Comparison of ENCODE assay signal across 9 mouse cellular contexts in the genomic region with DNA sequence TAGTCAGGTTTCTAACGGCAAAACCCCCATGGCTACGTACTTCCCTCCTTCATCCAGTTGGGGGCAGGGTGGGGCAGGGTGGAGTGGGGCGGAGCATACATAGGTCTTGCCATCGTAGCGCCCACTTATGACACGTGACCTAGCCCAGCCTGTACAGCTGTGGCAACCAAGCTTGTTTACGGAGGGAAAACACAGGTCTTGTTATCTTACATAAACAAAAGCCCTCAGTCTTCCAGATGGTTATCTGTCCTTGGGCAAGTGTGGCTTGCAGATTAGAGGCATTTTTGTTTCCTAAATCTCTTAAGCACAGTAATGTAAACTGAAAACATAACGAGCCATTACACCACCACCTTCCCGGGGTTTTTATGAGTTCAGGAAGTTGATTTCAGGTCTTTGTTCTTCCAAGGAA. TPM values are rescaled to one million over a fixed set of nuclear protein-coding genes. Genes with fewer than 3 reads are reported as not detected.
DNase-seq lines count a peak whose midpoint lies in the region; ATAC-seq and TF ChIP-seq lines count a peak whose summit lies in the region.
"Had no signal": no experiment of that assay in that cellular context is flagged by ENCODE, and none has a peak within 500 bp of the region (broad histone marks: within the 10 kb centered on the region; RNA-seq: fewer than 3 reads in every experiment).

No protein-coding gene starts in this region.

- DNase-seq in B cell, adult 2 months = peak; percentile 82 to 85
- peak; percentile 99 for DNase-seq in MEL (ENCODE audit: low read depth, low spot score)
- peak; percentile 82 for DNase-seq in thymus, postnatal 4 days
- DNase-seq in left cerebral cortex, adult 11 months (ENCODE audit: low spot score) = no peak
- no peak for DNase-seq in hindbrain, embryonic 10.5 days (ENCODE audit: low spot score)

- H3K4me3 ChIP-seq in MEL (ENCODE audit: control insufficient read depth in 1 of 2, insufficient read depth in 1 of 2, low read depth in 2 of 2, low read length in 2 of 2) = peak overlapping the region; percentile 42 to 58
- H3K4me3 ChIP-seq in hindbrain, embryonic 10.5 days = no peak overlapping the region
- no peak overlapping the region for H3K4me3 ChIP-seq in kidney, embryonic 16.5 days (ENCODE audit: low read length)

- peak overlapping the region; percentile 20 for H3K27ac ChIP-seq in MEL (ENCODE audit: control insufficient read depth, low read depth, low read length)
- no peak overlapping the region for H3K27ac ChIP-seq in hindbrain, embryonic 10.5 days
- no peak overlapping the region for H3K27ac ChIP-seq in kidney, embryonic 16.5 days (ENCODE audit: low read length)

- peak; percentile 43 to 65 (median 60) for TF ChIP-seq CTCF in MEL (IDR thresholded peaks at IDR 0.05 in 2 of 3, conservative IDR thresholded peaks at IDR 0.05 in 1 of 3; ENCODE audit: control insufficient read depth in 1 of 3, insufficient read depth in 1 of 3, low read depth in 2 of 3, low read length in 3 of 3, poor library complexity in 1 of 3, severe bottlenecking in 1 of 3)

- peaks cover 2 to 13% of the 10 kb centered on the region in 2 experiments; a peak in 2 of 4 replicates for H3K4me1 ChIP-seq in MEL (ENCODE audit: control insufficient read depth in 1 of 2, insufficient read depth in 2 of 2, low read length in 2 of 2)
- H3K4me1 ChIP-seq in hindbrain, embryonic 10.5 days (replicated peaks) = no peaks in the 10 kb centered on the region
- peaks cover 8% of the 10 kb centered on the region; the same call in 1 of the 2 replicates for H3K4me1 ChIP-seq in kidney, embryonic 16.5 days (ENCODE audit: insufficient read depth, low read length)

- H3K36me3 ChIP-seq in MEL (ENCODE audit: control insufficient read depth in 1 of 2, insufficient read depth in 2 of 2, low read length in 2 of 2) = peaks cover 0 to 6% of the 10 kb centered on the region in 2 experiments; a peak in 1 of 4 replicates
- H3K36me3 ChIP-seq in hindbrain, embryonic 10.5 days = no peaks in the 10 kb centered on the region
- no peaks in the 10 kb centered on the region for H3K36me3 ChIP-seq in kidney, embryonic 16.5 days (ENCODE audit: insufficient read depth, low read length)

- ATAC-seq in inflammation-experienced regulatory T-cells, adult 6 months = peak; percentile 87
- ATAC-seq in megakaryocyte, adult 5-6 weeks (ENCODE audit: poor library complexity, severe bottlenecking) = peak; percentile 99
- no peak for ATAC-seq in kidney, embryonic 16.5 days (ENCODE audit: low FRiP score, low TSS enrichment)

- TF ChIP-seq EP300 in MEL (IDR thresholded peaks at IDR 0.05; ENCODE audit: low read depth in 1 of 2, low read length in 2 of 2) = peak; percentile 81 to 91

- WGBS in hindbrain, embryonic 10.5 days = 81% methylated on average over 9 of the region's 9 CpGs
- 57% methylated on average over 9 of the region's 9 CpGs for WGBS in kidney, embryonic 16.5 days

- no peak overlapping the region; the same call in 1 of the 2 replicates for H3K9ac ChIP-seq in MEL (ENCODE audit: control insufficient read depth, low read depth, low read length, poor library complexity, severe bottlenecking)
- H3K9ac ChIP-seq in kidney, embryonic 16.5 days (replicated peaks; ENCODE audit: low read length) = no peak overlapping the region

- no peaks in the 10 kb centered on the region for H3K9me3 ChIP-seq in MEL (replicated peaks; ENCODE audit: insufficient read depth, low read length)
- H3K9me3 ChIP-seq in hindbrain, embryonic 10.5 days = no peaks in the 10 kb centered on the region
- H3K9me3 ChIP-seq in kidney, embryonic 16.5 days (ENCODE audit: low read length) = no peaks in the 10 kb centered on the region

- TF ChIP-seq RAD21 in MEL (IDR thresholded peaks at IDR 0.05; ENCODE audit: low read depth, low read length) = no peak

- no peaks in the 10 kb centered on the region for H3K27me3 ChIP-seq in MEL (ENCODE audit: control insufficient read depth in 1 of 2, insufficient read depth in 2 of 2, low read length in 2 of 2)
- H3K27me3 ChIP-seq in hindbrain, embryonic 10.5 days (ENCODE audit: insufficient read depth, poor library complexity, severe bottlenecking) = no peaks in the 10 kb centered on the region
- no peaks in the 10 kb centered on the region for H3K27me3 ChIP-seq in kidney, embryonic 16.5 days (ENCODE audit: insufficient read depth, low read length)

- peak in 1 of 2 experiments; percentile 40; a peak in 1 of 4 replicates for TF ChIP-seq POLR2A in MEL (IDR thresholded peaks at IDR 0.05; ENCODE audit: control insufficient read depth in 1 of 2, insufficient read depth in 1 of 2, low read depth in 1 of 2, low read length in 2 of 2, poor library complexity in 1 of 2)

- H3K4me2 ChIP-seq in kidney, embryonic 16.5 days (replicated peaks; ENCODE audit: low read depth, low read length) = no peak overlapping the region

- no peaks in the 10 kb centered on the region for H3K79me2 ChIP-seq in MEL (ENCODE audit: control insufficient read depth, insufficient read depth, low read length, poor library complexity)

TF ChIP-seq in MEL, 35 proteins besides CTCF, POLR2A, EP300 and RAD21 (continues in another document):
- TF ChIP-seq NRF1 (IDR thresholded peaks at IDR 0.05; ENCODE audit: insufficient read depth, low read depth, low read length, poor library complexity, severe bottlenecking) (no peak), BHLHE40 (IDR thresholded peaks at IDR 0.05; ENCODE audit: borderline replicate concordance, low read depth, low read length) (peak; percentile 79), E2F4 (IDR thresholded peaks at IDR 0.05; ENCODE audit: borderline replicate concordance, low read depth, low read length) (no peak), MAZ (IDR thresholded peaks at IDR 0.05; ENCODE audit: low read depth, low read length) (peak; percentile 78; the same call in 1 of the 2 replicates), RCOR1 (IDR thresholded peaks at IDR 0.05; ENCODE audit: low read depth, low read length) (peak; percentile 89), USF2 (IDR thresholded peaks at IDR 0.05; ENCODE audit: borderline replicate concordance in 1 of 2, insufficient read depth in 1 of 2, low read depth in 1 of 2, low read length in 2 of 2) (peak; percentile 72 to 86), HCFC1 (IDR thresholded peaks at IDR 0.05; ENCODE audit: low read depth, low read length) (peak; percentile 58; the same call in 1 of the 2 replicates), TCF12 (IDR thresholded peaks at IDR 0.05; ENCODE audit: low read depth, low read length) (peak; percentile 96), MXI1 (IDR thresholded peaks at IDR 0.05; ENCODE audit: low read depth, low read length) (no peak), MYB (IDR thresholded peaks at IDR 0.05; ENCODE audit: low read depth, low read length) (no peak), NELFE (IDR thresholded peaks at IDR 0.05; ENCODE audit: low read depth, low read length) (peak; percentile 9; the same call in 1 of the 2 replicates), MYC (IDR thresholded peaks at IDR 0.05; ENCODE audit: low read depth, low read length) (peak; percentile 4; the same call in 1 of the 2 replicates), TAL1 (IDR thresholded peaks at IDR 0.05; ENCODE audit: low read length) (peak; percentile 80), ZC3H11A (IDR thresholded peaks at IDR 0.05; ENCODE audit: low read depth, low read length) (no peak), SMC3 (IDR thresholded peaks at IDR 0.05; ENCODE audit: low read depth, low read length) (peak; percentile 27), ZKSCAN1 (IDR thresholded peaks at IDR 0.05; ENCODE audit: low read depth, low read length) (no peak), ZMIZ1 (IDR thresholded peaks at IDR 0.05; ENCODE audit: low read depth, low read length) (no peak), ZNF384 (IDR thresholded peaks at IDR 0.05; ENCODE audit: low read depth, low read length) (no peak), MAFK (IDR thresholded peaks at IDR 0.05; ENCODE audit: borderline replicate concordance, low read depth, low read length) (no peak), POLR2AphosphoS5 (IDR thresholded peaks at IDR 0.05; ENCODE audit: borderline replicate concordance, low read depth, low read length) (no peak), SIN3A (IDR thresholded peaks at IDR 0.05; ENCODE audit: low read length) (peak; percentile 94), JUND (IDR thresholded peaks at IDR 0.05; ENCODE audit: low read depth, low read length) (no peak), ETS1 (IDR thresholded peaks at IDR 0.05; ENCODE audit: low read depth, low read length) (peak; percentile 96), GATA1 (IDR thresholded peaks at IDR 0.05; ENCODE audit: low read depth, low read length) (peak; percentile 98), CHD1 (IDR thresholded peaks at IDR 0.05; ENCODE audit: low read depth, low read length) (no peak), UBTF (IDR thresholded peaks at IDR 0.05; ENCODE audit: borderline replicate concordance, insufficient read depth, low read depth, low read length) (no peak), CHD2 (IDR thresholded peaks at IDR 0.05; ENCODE audit: low read length) (no peak; the same call in 1 of the 2 replicates), ELF1 (IDR thresholded peaks at IDR 0.05; ENCODE audit: low read depth, low read length) (peak; percentile 38; the same call in 1 of the 2 replicates), KAT2A (conservative IDR thresholded peaks at IDR 0.05; ENCODE audit: low read depth, low read length) (no peak), TBP (IDR thresholded peaks at IDR 0.05; ENCODE audit: low read depth, low read length) (peak; percentile 66), MAX (IDR thresholded peaks at IDR 0.05; ENCODE audit: low read length) (peak; percentile 94)

RNA-seq across cellular contexts. Expression of a gene that starts 7.4 kb away (rescaled TPM):
- total RNA-seq in MEL (2012; rRNA removed) = not detected in 2 replicates
- not detected for polyA plus RNA-seq in MEL (2012; ENCODE audit: insufficient read depth in 1 of 2, insufficient read length in 2 of 2, low read depth in 1 of 2, low replicate concordance in 2 of 2, missing spikeins in 1 of 2)
- polyA plus RNA-seq in inflammation-experienced regulatory T-cells, adult 6 months (2017; shearing (Covaris generic)) = 10 to 100 TPM in 2 of 3 experiments, 1 to 10 TPM in 1; 9.0 to 17.1 (median 13.5) TPM
- not detected in 2 replicates for total RNA-seq in megakaryocyte, adult 5-6 weeks (2015)
- not detected in 2 replicates for total RNA-seq in megakaryocyte, adult 5-6 weeks (2017)
- polyA plus RNA-seq in hindbrain, embryonic 10.5 days (2016; fragmentation: Nextera tagmentation; extraction: Ambion mirVana) = not detected in 2 replicates
- not detected in 2 replicates for polyA plus RNA-seq in kidney, embryonic 16.5 days (2015; fragmentation: Nextera tagmentation; extraction: Ambion mirVana)
- polyA plus RNA-seq: intestine, embryonic 14.5 days had no signal

RNA-seq across cellular contexts. Expression of a gene that starts 45.1 kb away (rescaled TPM):
- total RNA-seq in MEL (2012; rRNA removed) = 2.7 and 2.9 TPM in 2 replicates
- 1 to 10 TPM in 1 of 2 experiments, not detected in 1; 9.3 TPM for polyA plus RNA-seq in MEL (2012; ENCODE audit: insufficient read depth in 1 of 2, insufficient read length in 2 of 2, low read depth in 1 of 2, low replicate concordance in 2 of 2, missing spikeins in 1 of 2)
- polyA plus RNA-seq in inflammation-experienced regulatory T-cells, adult 6 months (2017; shearing (Covaris generic)) = not detected
- total RNA-seq in megakaryocyte, adult 5-6 weeks (2015) = 0.55 TPM in 1 of 2 replicates, not detected in the other
- 0.33 TPM in 1 of 2 replicates, not detected in the other for total RNA-seq in megakaryocyte, adult 5-6 weeks (2017)
- 30.6 and 71.7 TPM in 2 replicates for polyA plus RNA-seq in hindbrain, embryonic 10.5 days (2016; fragmentation: Nextera tagmentation; extraction: Ambion mirVana)
- 15.6 and 17.0 TPM in 2 replicates for polyA plus RNA-seq in kidney, embryonic 16.5 days (2015; fragmentation: Nextera tagmentation; extraction: Ambion mirVana)

Comparison
In these comparisons a context has a peak if more than half of its experiments do, and no peak if none do; other contexts are left out.
1. DNase-seq: peak in B cell, adult 2 months (2 of 2), MEL (single experiment) and thymus, postnatal 4 days (single experiment); none in left cerebral cortex, adult 11 months (single experiment) and hindbrain, embryonic 10.5 days (single experiment).
2. H3K4me3 ChIP-seq: peak in MEL (2 of 2); none in hindbrain, embryonic 10.5 days (single experiment) and kidney, embryonic 16.5 days (single experiment).
3. RNA of a gene that starts 7.4 kb away (polyA plus RNA-seq): 9.0 to 17.1 TPM in inflammation-experienced regulatory T-cells, adult 6 months; not detected in MEL, not detected in hindbrain, embryonic 10.5 days and not detected in kidney, embryonic 16.5 days; every median in the first group is over 10 times any median in the second.